Mouse (Mus musculus) intestine, embryonic 15.5 days (tissue): ENCODE measurements around the gene Foxk1. TPM values are rescaled to one million over a fixed set of nuclear protein-coding genes. Genes with fewer than 3 reads are reported as not detected.

Experiments
- ATAC-seq: fragments of 200-750 bp; cut with Nextera tagmentation; 2 replicates; pipeline ENCODE4 v1.8.0; 2017; ENCODE audit warnings: moderate TSS enrichment, moderate library complexity
- H3K27ac ChIP-seq: fragments of 300-500 bp; sonication (generic); 2 replicates; pipeline ENCODE4 v1.5.1; 2015; ENCODE audit warnings: mild to moderate bottlenecking, inconsistent platforms
- H3K27me3 ChIP-seq: fragments of 300-500 bp; sonication (generic); replicated peaks from 2 replicates; pipeline ENCODE4 v1.6.1; 2015; ENCODE audit warnings: inconsistent platforms
- H3K36me3 ChIP-seq: fragments of 300-500 bp; sonication (generic); 2 replicates; pipeline ENCODE4 v1.6.1; 2015; ENCODE audit warnings: inconsistent platforms
- H3K4me1 ChIP-seq: fragments of 300-500 bp; sonication (generic); replicated peaks from 2 replicates; pipeline ENCODE4 v1.6.1; 2015; ENCODE audit warnings: inconsistent platforms
- H3K4me2 ChIP-seq: fragments of 300-500 bp; sonication (generic); replicated peaks from 2 replicates; pipeline ENCODE4 v1.6.1; 2015; ENCODE audit warnings: mild to moderate bottlenecking, inconsistent platforms
- H3K4me3 ChIP-seq: fragments of 300-500 bp; sonication (generic); replicated peaks from 2 replicates; pipeline ENCODE4 v1.5.1; 2015; ENCODE audit warnings: inconsistent platforms
- H3K9ac ChIP-seq: fragments of 300-500 bp; sonication (generic); 2 replicates; pipeline ENCODE4 v1.6.1; 2015; ENCODE audit warnings: inconsistent platforms
- H3K9me3 ChIP-seq: fragments of 300-500 bp; sonication (generic); 2 replicates; pipeline ENCODE4 v1.6.1; 2016; ENCODE audit warnings: inconsistent platforms
- WGBS: fragments of 180-500 bp; shearing (Covaris S2); methylation state at CpG from one replicate; pipeline ENCODE4 v1.1.7; 2015; 5-methylcytosine and 5-hydroxymethylcytosine counted together
- polyA plus RNA-seq: library from polyadenylated mRNA; unstranded; fragments of >200 nt; fragmentation: Nextera tagmentation; extraction: Ambion mirVana; gene quantifications from 2 replicates; pipeline ENCODE4 v1.2.1, GENCODE M21; 2015

Gene Foxk1
- polyA plus RNA-seq, 1 experiment from 2014 or later = 5.3 TPM

DNA sequence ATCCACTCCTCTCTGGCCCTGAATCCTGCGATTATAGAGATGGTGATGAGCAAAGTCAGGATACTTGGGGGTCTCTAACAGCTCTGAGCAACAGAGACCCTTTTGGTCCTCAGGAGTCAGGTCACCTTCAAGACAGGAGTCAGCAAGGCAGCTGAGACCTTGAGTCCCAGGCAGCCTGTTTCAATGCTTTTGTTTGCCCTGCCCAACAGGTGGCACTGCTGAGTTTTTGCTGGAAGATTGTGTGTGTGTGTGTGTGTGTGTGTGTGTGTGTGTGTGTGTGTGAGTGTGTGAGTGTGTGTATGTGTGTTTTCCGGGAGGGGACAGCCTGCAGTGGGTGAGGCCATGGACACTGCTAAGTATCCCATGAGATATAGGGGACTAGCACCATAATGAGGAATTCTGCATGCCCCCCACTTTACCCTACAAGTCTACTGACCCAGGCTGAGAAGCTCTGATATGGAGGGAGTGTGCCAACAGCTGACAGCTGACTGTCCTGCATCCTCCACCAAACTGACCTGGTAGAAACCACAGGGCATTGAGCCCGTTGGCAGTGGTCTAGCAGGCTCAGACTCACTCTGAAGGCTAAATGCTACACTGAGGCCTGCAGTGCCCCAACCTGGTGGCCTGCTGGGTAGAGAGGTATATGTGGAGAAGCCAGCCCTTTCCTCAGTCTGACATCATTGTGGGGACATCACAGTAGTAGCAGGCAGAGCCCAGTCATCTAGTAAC, 104.6 kb downstream of the Foxk1 start:
- no peak overlapping the region for H3K4me2 ChIP-seq
- H3K4me1 ChIP-seq = peaks cover 9% of the 10 kb centered on the region; the same call in 1 of the 2 replicates
- H3K9ac ChIP-seq = no peak overlapping the region
- no peaks in the 10 kb centered on the region for H3K36me3 ChIP-seq
- no peaks in the 10 kb centered on the region for H3K9me3 ChIP-seq
- H3K4me3 ChIP-seq = no peak overlapping the region
- H3K27me3 ChIP-seq = no peaks in the 10 kb centered on the region
- WGBS = 65% methylated on average over 3 of the region's 3 CpGs
- H3K27ac ChIP-seq = no peak overlapping the region
- ATAC-seq = no peak

DNA sequence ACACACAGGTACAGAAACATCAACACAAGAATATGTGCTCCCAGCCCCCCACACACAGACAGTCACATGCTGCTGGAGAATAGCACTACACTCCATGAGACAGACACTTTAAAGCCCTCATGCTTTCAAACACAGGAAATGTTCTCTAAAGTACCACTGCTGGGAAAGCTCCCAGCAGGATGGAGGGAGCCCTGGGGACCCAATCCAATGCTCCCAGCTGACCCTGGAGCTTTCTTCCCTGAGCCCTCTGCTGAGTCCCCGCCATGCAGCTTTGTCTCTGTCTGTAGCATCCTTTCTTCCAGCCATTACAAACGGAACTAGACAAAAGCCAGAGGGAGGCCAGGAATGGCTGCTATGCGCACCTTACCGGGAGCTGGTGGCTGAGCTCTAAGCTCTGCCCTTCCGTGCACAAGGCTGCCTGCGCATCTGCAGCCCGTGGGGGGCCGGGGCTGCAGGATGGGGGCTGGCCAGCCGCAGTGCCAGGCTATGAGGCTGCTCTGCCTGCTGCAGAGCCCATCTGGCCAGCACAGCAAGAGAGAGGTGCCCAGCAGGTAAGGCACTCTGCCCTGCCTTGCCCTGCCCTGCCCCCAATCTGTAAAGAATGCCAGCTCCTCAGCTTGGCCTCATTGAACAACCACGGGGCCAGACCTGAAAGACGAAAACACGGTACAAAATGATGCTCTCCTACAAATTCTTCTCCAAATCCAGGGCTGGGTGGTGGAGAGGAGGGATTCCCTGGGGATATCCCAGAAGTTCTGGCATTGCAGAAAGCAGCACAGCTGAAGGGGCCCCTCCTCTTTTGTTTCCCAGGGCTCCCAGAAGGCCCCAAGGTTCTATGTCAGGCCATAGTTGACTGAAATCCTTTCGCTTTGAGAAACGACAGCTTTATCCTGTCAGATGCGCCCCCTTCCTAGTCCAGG, 108.1 kb downstream of the Foxk1 start:
- Histone ChIP-seq H3K4me2 (peak overlapping the region; percentile 12; the same call in 1 of the 2 replicates), H3K4me3 (no peak overlapping the region), H3K27ac (peak overlapping the region; percentile 18), H3K9ac (no peak overlapping the region), H3K9me3 (no peaks in the 10 kb centered on the region), H3K36me3 (no peaks in the 10 kb centered on the region), H3K4me1 (peaks cover 9% of the 10 kb centered on the region; the same call in 1 of the 2 replicates), H3K27me3 (no peaks in the 10 kb centered on the region)
- peak; percentile 31; the same call in 1 of the 2 replicates for ATAC-seq
- 26% methylated on average over 15 of the region's 15 CpGs for WGBS

- Histone ChIP-seq H3K4me3 (no peak overlapping the region), H3K27me3 (no peaks in the 10 kb centered on the region), H3K9me3 (no peaks in the 10 kb centered on the region), H3K36me3 (no peaks in the 10 kb centered on the region), H3K27ac (no peak overlapping the region), H3K9ac (no peak overlapping the region), H3K4me1 (peaks cover 9% of the 10 kb centered on the region; the same call in 1 of the 2 replicates), H3K4me2 (no peak overlapping the region)
- 65% methylated on average over 7 of the region's 7 CpGs for WGBS
- ATAC-seq = no peak
Observed at GRCm38 (mm10) chr5:142510061-142510414, 108.7 kb downstream of the Foxk1 start.

Other genes with a start within 250 kb of the Foxk1 start
- gene Ap5z1, start 62.4 kb downstream of the Foxk1 start, polyA plus RNA-seq = 12.0 and 13.6 TPM in 2 replicates
- 0.05 and 0.08 TPM in 2 replicates for gene Papolb, start 128.6 kb downstream of the Foxk1 start, polyA plus RNA-seq
- gene Radil, start 149.6 kb downstream of the Foxk1 start, polyA plus RNA-seq = 1.8 and 2.5 TPM in 2 replicates
- 1.7 and 2.0 TPM in 2 replicates for gene Mmd2, start 207.3 kb downstream of the Foxk1 start, polyA plus RNA-seq
- 37.5 and 37.8 TPM in 2 replicates for gene Wipi2, start 226.2 kb downstream of the Foxk1 start, polyA plus RNA-seq